Mouse (Mus musculus) embryonic facial prominence, embryonic 15.5 days (tissue): ENCODE results near the gene Slc22a4. TPM values are rescaled to one million over a fixed set of nuclear protein-coding genes. Genes with fewer than 3 reads are reported as not detected.
"Not testable (repeated sequence)": the region's sequence is repeated elsewhere in the genome, so short reads cannot be mapped to it uniquely, and the experiment has no call there.

ENCODE experiments used
- ATAC-seq: fragments of 200-750 bp; cut with Nextera tagmentation; 2 replicates; pipeline ENCODE4 v1.8.0; 2017; ENCODE audit warnings: low read depth, moderate TSS enrichment; ENCODE audit not compliant: insufficient number of reproducible peaks, low FRiP score, low TSS enrichment
- H3K27ac ChIP-seq: fragments of 300-500 bp; sonication (generic); replicated peaks from 2 replicates; pipeline ENCODE4 v1.5.1; 2015; ENCODE audit warnings: mild to moderate bottlenecking, inconsistent platforms
- H3K27me3 ChIP-seq: fragments of 300-500 bp; sonication (generic); 2 replicates; pipeline ENCODE4 v1.6.1; 2015; ENCODE audit warnings: inconsistent platforms
- H3K36me3 ChIP-seq: fragments of 300-500 bp; sonication (generic); 2 replicates; pipeline ENCODE4 v1.6.1; 2015; ENCODE audit warnings: mild to moderate bottlenecking, inconsistent platforms
- H3K4me1 ChIP-seq: fragments of 300-500 bp; sonication (generic); 2 replicates; pipeline ENCODE4 v1.6.1; 2015; ENCODE audit warnings: inconsistent platforms
- H3K4me2 ChIP-seq: fragments of 300-500 bp; sonication (generic); replicated peaks from 2 replicates; pipeline ENCODE4 v1.6.1; 2015; ENCODE audit warnings: mild to moderate bottlenecking, inconsistent platforms
- H3K4me3 ChIP-seq: fragments of 300-500 bp; sonication (generic); replicated peaks from 2 replicates; pipeline ENCODE4 v1.5.1; 2015; ENCODE audit warnings: mild to moderate bottlenecking, inconsistent platforms
- H3K9ac ChIP-seq: fragments of 300-500 bp; sonication (generic); 2 replicates; pipeline ENCODE4 v1.6.1; 2015; ENCODE audit warnings: inconsistent platforms
- H3K9me3 ChIP-seq: fragments of 300-500 bp; sonication (generic); replicated peaks from 2 replicates; pipeline ENCODE4 v1.6.1; 2016; ENCODE audit warnings: inconsistent platforms
- WGBS: fragments of 180-500 bp; shearing (Covaris S2); methylation state at CpG from one replicate; pipeline ENCODE4 v1.1.7; 2015; 5-methylcytosine and 5-hydroxymethylcytosine counted together
- polyA plus RNA-seq: library from polyadenylated mRNA; unstranded; fragments of >200 nt; fragmentation: Nextera tagmentation; extraction: Ambion mirVana; gene quantifications from 2 replicates; pipeline ENCODE4 v1.2.1, GENCODE M21; 2015

Gene Slc22a4
- polyA plus RNA-seq, 1 experiment from 2014 or later: 5.6 TPM

- Histone ChIP-seq H3K4me1 (no peaks in the 10 kb centered on the region), H3K4me3 (no peak overlapping the region), H3K27ac (no peak overlapping the region), H3K36me3 (no peaks in the 10 kb centered on the region), H3K9ac (no peak overlapping the region), H3K9me3 (no peaks in the 10 kb centered on the region), H3K27me3 (no peaks in the 10 kb centered on the region), H3K4me2 (no peak overlapping the region)
- ATAC-seq: no peak
- WGBS: 79% methylated on average over 5 of the region's 5 CpGs
Measured at GRCm38 (mm10) chr11:54021396-54022093, 6.3 kb downstream of the Slc22a4 start.

- 65% methylated on average over 3 of the region's 3 CpGs for whole genome bisulfite sequencing
- no peak overlapping the region for H3K27ac ChIP-seq
Measured at GRCm38 (mm10) chr11:54018893-54019732, 8.8 kb downstream of the Slc22a4 start.

GRCm38 (mm10) chr11:54017596-54017995, 10.3 kb downstream of the Slc22a4 start:
- no peaks in the 10 kb centered on the region for H3K4me1 ChIP-seq
- no peaks in the 10 kb centered on the region for H3K36me3 ChIP-seq
- H3K9ac ChIP-seq: no peak overlapping the region
- no peak overlapping the region for H3K4me2 ChIP-seq
- H3K9me3 ChIP-seq: no peaks in the 10 kb centered on the region
- no peak overlapping the region for H3K27ac ChIP-seq
- no peak overlapping the region for H3K4me3 ChIP-seq
- 76% methylated on average over 4 of the region's 4 CpGs for WGBS
- ATAC-seq: no peak
- no peaks in the 10 kb centered on the region for H3K27me3 ChIP-seq

More at GRCm38 (mm10) chr11:54018893-54019732, 8.8 kb downstream of the Slc22a4 start:
- Histone ChIP-seq H3K4me3 (no peak overlapping the region), H3K9me3 (no peaks in the 10 kb centered on the region), H3K36me3 (no peaks in the 10 kb centered on the region), H3K4me2 (no peak overlapping the region), H3K27me3 (no peaks in the 10 kb centered on the region), H3K9ac (no peak overlapping the region), H3K4me1 (no peaks in the 10 kb centered on the region)
- ATAC-seq: no peak

- Histone ChIP-seq H3K36me3 (no peaks in the 10 kb centered on the region), H3K9ac (no peak overlapping the region), H3K27ac (no peak overlapping the region), H3K4me2 (no peak overlapping the region), H3K4me1 (no peaks in the 10 kb centered on the region), H3K9me3 (no peaks in the 10 kb centered on the region), H3K27me3 (no peaks in the 10 kb centered on the region), H3K4me3 (no peak overlapping the region)
- no peak for ATAC-seq
- 65% methylated on average over 8 of the region's 8 CpGs for WGBS
Measured at GRCm38 (mm10) chr11:54016051-54016450, 11.8 kb downstream of the Slc22a4 start.

- Histone ChIP-seq H3K27ac (no peak overlapping the region), H3K4me2 (no peak overlapping the region), H3K4me1 (peaks cover 7% of the 10 kb centered on the region; the same call in 1 of the 2 replicates), H3K9me3 (no peaks in the 10 kb centered on the region), H3K27me3 (no peaks in the 10 kb centered on the region), H3K36me3 (no peaks in the 10 kb centered on the region), H3K4me3 (no peak overlapping the region), H3K9ac (no peak overlapping the region)
- 84% methylated on average over 5 of the region's 5 CpGs for WGBS
- no peak for ATAC-seq
Measured at GRCm38 (mm10) chr11:54012961-54013360, 14.9 kb downstream of the Slc22a4 start.

GRCm38 (mm10) chr11:54011255-54011654, 16.6 kb downstream of the Slc22a4 start:
- H3K27ac ChIP-seq: no peak overlapping the region
- H3K4me2 ChIP-seq: no peak overlapping the region
- WGBS: 86% methylated on average over 2 of the region's 2 CpGs
- H3K36me3 ChIP-seq: no peaks in the 10 kb centered on the region
- peaks cover 20% of the 10 kb centered on the region for H3K4me1 ChIP-seq
- no peak overlapping the region for H3K9ac ChIP-seq
- no peak overlapping the region for H3K4me3 ChIP-seq
- H3K27me3 ChIP-seq: no peaks in the 10 kb centered on the region
- H3K9me3 ChIP-seq: no peaks in the 10 kb centered on the region
- ATAC-seq: no peak

GRCm38 (mm10) chr11:54008416-54008920, 19.4 kb downstream of the Slc22a4 start:
- 37% methylated on average over 10 of the region's 10 CpGs for WGBS
- ATAC-seq: no peak
- no peak overlapping the region for H3K4me3 ChIP-seq
- no peak overlapping the region for H3K9ac ChIP-seq
- no peaks in the 10 kb centered on the region for H3K9me3 ChIP-seq
- H3K27ac ChIP-seq: 0 out of 2 replicates have a peak overlapping the region, but pooled peaks have one; percentile 11
- no peaks in the 10 kb centered on the region for H3K36me3 ChIP-seq
- H3K4me2 ChIP-seq: no peak overlapping the region
- no peaks in the 10 kb centered on the region for H3K27me3 ChIP-seq
- H3K4me1 ChIP-seq: peaks cover 20% of the 10 kb centered on the region

- no peaks in the 10 kb centered on the region for H3K27me3 ChIP-seq
- no peak overlapping the region for H3K4me2 ChIP-seq
- H3K4me3 ChIP-seq: no peak overlapping the region
- ATAC-seq: no peak
- peaks cover 24% of the 10 kb centered on the region for H3K4me1 ChIP-seq
- WGBS: 68% methylated on average over 11 of the region's 11 CpGs
- H3K9me3 ChIP-seq: no peaks in the 10 kb centered on the region
- H3K36me3 ChIP-seq: no peaks in the 10 kb centered on the region
- no peak overlapping the region; the same call in 1 of the 2 replicates for H3K27ac ChIP-seq
- H3K9ac ChIP-seq: no peak overlapping the region
Measured at GRCm38 (mm10) chr11:54007717-54008116, 20.2 kb downstream of the Slc22a4 start.

- ATAC-seq: no peak
- no peaks in the 10 kb centered on the region for H3K9me3 ChIP-seq
- H3K27ac ChIP-seq: no peak overlapping the region
- H3K36me3 ChIP-seq: no peaks in the 10 kb centered on the region
- H3K4me2 ChIP-seq: no peak overlapping the region
- WGBS: 84% methylated on average over 4 of the region's 4 CpGs
- peaks cover 30% of the 10 kb centered on the region for H3K4me1 ChIP-seq
- H3K27me3 ChIP-seq: no peaks in the 10 kb centered on the region
- H3K4me3 ChIP-seq: no peak overlapping the region
- no peak overlapping the region for H3K9ac ChIP-seq
Measured at GRCm38 (mm10) chr11:54006901-54007300, 21.0 kb downstream of the Slc22a4 start.

GRCm38 (mm10) chr11:54006362-54006761, 21.5 kb downstream of the Slc22a4 start:
- not testable (repeated sequence) for H3K4me3 ChIP-seq, H3K9me3 ChIP-seq, ATAC-seq, H3K36me3 ChIP-seq, H3K9ac ChIP-seq, H3K27ac ChIP-seq, H3K27me3 ChIP-seq, H3K4me2 ChIP-seq
- H3K4me1 ChIP-seq: peaks cover 30% of the 10 kb centered on the region
- 70% methylated on average over 5 of the region's 5 CpGs for WGBS

GRCm38 (mm10) chr11:54004734-54005133, 23.2 kb downstream of the Slc22a4 start:
- no peaks in the 10 kb centered on the region for H3K36me3 ChIP-seq
- no peaks in the 10 kb centered on the region for H3K9me3 ChIP-seq
- no peak overlapping the region for H3K4me2 ChIP-seq
- ATAC-seq: no peak
- no peaks in the 10 kb centered on the region for H3K27me3 ChIP-seq
- H3K27ac ChIP-seq: no peak overlapping the region
- WGBS: 79% methylated on average over 3 of the region's 3 CpGs
- peaks cover 30% of the 10 kb centered on the region for H3K4me1 ChIP-seq
- no peak overlapping the region for H3K4me3 ChIP-seq
- no peak overlapping the region for H3K9ac ChIP-seq
